Mouse (Mus musculus) heart, adult 2 months (tissue): ENCODE data around the gene Ttyh3.

Source experiments
- CTCF ChIP-seq: fragments of 200-600 bp; IDR thresholded peaks from 2 replicates; pipeline ENCODE4 v1.8.1; 2022; ENCODE audit warnings: antibody characterized with exemption, mild to moderate bottlenecking, moderate library complexity
- EP300 ChIP-seq: fragments of 200-500 bp; IDR thresholded peaks from 2 replicates; pipeline ENCODE4 v1.6.1; 2011; ENCODE audit warnings: low read depth, low read length, control low read depth; ENCODE audit not compliant: insufficient read depth
- POLR2A ChIP-seq: fragments of 200-500 bp; IDR thresholded peaks from 2 replicates; pipeline ENCODE4 v1.6.1; 2011; ENCODE audit warnings: mild to moderate bottlenecking, low read depth, low read length, control low read depth; ENCODE audit not compliant: insufficient read depth

- TF ChIP-seq EP300 (no peak), POLR2A (no peak), CTCF (no peak)
These were observed 59.6 kb downstream of the Ttyh3 start for GRCm38 (mm10) chr5:140589082-140589774.
